Mouse (Mus musculus) CH12.LX (cell line): Measurements from ENCODE around the gene Dhdds.

Experiments
- CTCF ChIP-seq, 2 experiments: IDR thresholded peaks in 1 of 2; conservative IDR thresholded peaks in 1 of 2; 2 replicates each; pipeline ENCODE4 v1.5.1; 2011 to 2012; ENCODE audit warnings: low read depth in 2 of 2, low read length in 2 of 2, improper control_type of control experiment in 1 of 2, inconsistent platforms in 1 of 2, mild to moderate bottlenecking in 1 of 2, moderate library complexity in 1 of 2
- GABPA ChIP-seq: IDR thresholded peaks from 2 replicates; pipeline ENCODE4 v1.6.1; 2012; ENCODE audit warnings: low read depth, low read length, improper control_type of control experiment, inconsistent platforms; ENCODE audit not compliant: insufficient replicate concordance
- HCFC1 ChIP-seq: IDR thresholded peaks from 2 replicates; pipeline ENCODE4 v1.6.1; 2012; ENCODE audit warnings: low read depth, mild to moderate bottlenecking, inconsistent platforms, low read length, improper control_type of control experiment
- JUND ChIP-seq: conservative IDR thresholded peaks from 2 replicates; pipeline ENCODE4 v1.6.1; 2011; ENCODE audit warnings: low read depth, low read length, improper control_type of control experiment
- MAX ChIP-seq: IDR thresholded peaks from 2 replicates; pipeline ENCODE4 v1.6.1; 2011; ENCODE audit warnings: low read length, improper control_type of control experiment
- POLR2A ChIP-seq: IDR thresholded peaks from 2 replicates; pipeline ENCODE4 v1.6.1; 2011; ENCODE audit warnings: low read depth, mild to moderate bottlenecking, improper control_type of control experiment, low read length
- POLR2AphosphoS2 ChIP-seq: IDR thresholded peaks from 2 replicates; pipeline ENCODE4 v1.6.1; 2011; ENCODE audit warnings: low read depth, low read length, improper control_type of control experiment
- RCOR1 ChIP-seq: conservative IDR thresholded peaks from 2 replicates; pipeline ENCODE4 v1.6.1; 2012; ENCODE audit warnings: low read depth, mild to moderate bottlenecking, inconsistent platforms, low read length, improper control_type of control experiment

GRCm38 (mm10) chr4:134002903-134003302, 2.2 kb upstream of the Dhdds start:
- no peak for TF ChIP-seq GABPA
- no peak for TF ChIP-seq POLR2AphosphoS2
- no peak for TF ChIP-seq HCFC1
- TF ChIP-seq POLR2A: no peak
- TF ChIP-seq CTCF (conservative IDR thresholded peaks at IDR 0.05 in 1 of 2, IDR thresholded peaks at IDR 0.05 in 1 of 2; ENCODE audit: low read depth in 2 of 2, low read length in 2 of 2): no peak
- no peak for TF ChIP-seq MAX
- TF ChIP-seq RCOR1: no peak
- TF ChIP-seq JUND: no peak
